Mouse (Mus musculus) urinary bladder, postnatal 10 days (tissue): ENCODE data around the gene Ces1b.

Source experiments
- DNase-seq: peaks from one replicate; pipeline ENCODE4 v3.0.0; 2022; ENCODE audit warnings: low spot score

Gene Ces1b

DNA sequence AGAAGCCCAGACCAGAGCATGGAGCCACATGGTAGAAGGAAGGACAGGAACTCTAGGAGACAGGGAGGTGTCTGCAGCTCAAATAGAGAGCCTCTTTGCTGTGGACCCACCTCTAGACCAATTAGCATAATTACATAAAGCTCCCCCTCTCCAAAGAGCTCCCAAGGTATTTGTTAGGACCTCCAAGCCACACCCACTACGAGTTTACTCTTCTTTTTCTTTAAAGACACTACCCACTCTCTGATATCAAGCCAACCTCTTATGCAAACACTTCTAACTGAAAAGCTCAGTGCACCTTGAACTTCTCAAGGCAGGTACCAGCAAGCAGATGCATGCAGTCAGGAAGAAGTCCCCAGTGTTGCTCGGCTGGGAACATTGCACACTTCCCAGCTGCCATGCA, at the start of gene Ces1b:
TSS of gene Ces1b (minus strand) at position 131 of the 400 bp plus-strand sequence.
- DNase-seq, result no peak

GRCm38 (mm10) chr8:93126476-93126875, 46.7 kb upstream of the Ces1b start:
- no peak for DNase-seq

GRCm38 (mm10) chr8:93122005-93122404, 42.2 kb upstream of the Ces1b start:
- no peak for DNase-seq

DNA sequence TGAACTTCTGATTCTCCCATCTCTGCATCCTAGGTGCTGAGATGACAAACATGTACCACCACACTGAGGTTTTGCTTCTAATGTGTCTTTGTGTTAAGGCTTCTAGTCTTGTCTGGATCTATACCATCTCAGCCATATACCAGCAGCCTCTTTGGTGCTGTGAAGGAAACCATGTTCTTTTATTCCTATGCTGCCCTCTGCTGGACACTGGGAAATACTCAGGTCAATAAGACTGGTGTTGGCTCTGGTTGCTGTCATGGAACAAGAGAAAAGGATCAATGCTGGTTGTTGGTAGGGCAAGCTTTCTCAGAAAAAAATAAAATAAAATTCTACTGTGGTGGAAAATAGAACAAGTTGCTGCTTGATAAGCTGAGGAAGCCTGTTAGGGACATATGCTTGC, 15.6 kb upstream of the Ces1b start:
- no peak for DNase-seq

DNA sequence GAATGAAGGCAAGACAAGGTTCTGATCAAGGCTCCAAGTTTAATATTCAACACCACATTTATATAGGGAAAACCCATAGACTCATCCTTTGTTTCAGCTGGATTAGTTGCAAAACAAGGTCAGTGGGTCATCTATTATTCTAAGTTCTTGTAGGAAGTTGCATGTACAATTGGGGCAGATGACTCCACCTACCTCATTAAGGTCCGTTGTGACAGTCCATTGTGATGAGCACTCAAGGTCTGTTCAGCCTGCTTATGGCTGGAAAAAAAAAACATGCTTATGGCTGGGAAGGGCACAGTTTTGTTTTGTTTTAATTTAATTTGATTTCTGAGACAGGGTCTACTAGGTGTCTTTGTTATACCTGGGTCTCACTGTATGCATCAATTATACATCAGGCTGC, 11.5 kb upstream of the Ces1b start:
- no peak for DNase-seq

DNA sequence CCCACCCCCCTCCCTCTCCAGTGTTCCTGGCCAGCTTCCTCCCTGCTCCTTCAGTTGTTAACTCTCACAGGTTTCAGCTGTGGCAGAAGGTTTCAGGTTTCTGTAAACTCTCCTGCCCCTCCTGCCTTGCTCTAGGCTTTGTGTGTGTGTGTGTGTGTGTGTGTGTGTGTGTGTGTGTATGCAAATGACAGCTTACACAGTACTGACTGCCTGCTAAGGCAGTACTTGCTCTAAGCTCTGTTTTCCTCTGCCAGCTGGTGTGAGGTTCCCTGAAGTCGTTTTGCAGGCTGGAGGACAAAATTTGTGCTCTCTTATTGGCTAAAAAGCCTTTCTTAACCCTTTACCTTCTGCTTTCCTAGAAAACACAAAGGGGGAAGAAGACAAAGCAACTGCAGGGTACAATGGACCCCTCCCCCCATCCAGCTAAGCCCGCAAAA, 8.9 kb upstream of the Ces1b start:
- DNase-seq, result no peak

DNA sequence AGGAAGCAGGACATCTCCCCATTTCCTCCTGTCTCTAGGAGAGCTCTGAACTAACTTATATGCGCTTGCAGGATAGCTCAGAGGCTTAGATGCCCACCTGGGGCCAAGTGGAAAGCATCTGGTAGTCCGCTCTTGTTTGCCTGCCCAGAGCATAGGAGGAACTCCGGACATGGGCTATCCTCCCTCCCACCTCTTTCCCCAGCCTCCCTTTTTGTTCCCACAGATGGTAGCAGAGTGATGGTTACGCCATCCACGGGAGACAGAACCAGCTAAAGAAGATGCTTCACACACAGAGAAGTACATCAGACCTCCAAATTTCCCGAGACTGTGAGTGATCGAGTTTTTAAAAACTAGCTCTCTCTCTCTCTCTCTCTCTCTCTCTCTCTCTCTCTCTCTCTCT, 8.4 kb upstream of the Ces1b start:
- DNase-seq, result no peak

- no peak for DNase-seq
These were observed 4.6 kb downstream of the Ces1b start for GRCm38 (mm10) chr8:93075251-93075650.

- DNase-seq, result no peak
These were observed 16.2 kb downstream of the Ces1b start for GRCm38 (mm10) chr8:93063416-93064117.

DNA sequence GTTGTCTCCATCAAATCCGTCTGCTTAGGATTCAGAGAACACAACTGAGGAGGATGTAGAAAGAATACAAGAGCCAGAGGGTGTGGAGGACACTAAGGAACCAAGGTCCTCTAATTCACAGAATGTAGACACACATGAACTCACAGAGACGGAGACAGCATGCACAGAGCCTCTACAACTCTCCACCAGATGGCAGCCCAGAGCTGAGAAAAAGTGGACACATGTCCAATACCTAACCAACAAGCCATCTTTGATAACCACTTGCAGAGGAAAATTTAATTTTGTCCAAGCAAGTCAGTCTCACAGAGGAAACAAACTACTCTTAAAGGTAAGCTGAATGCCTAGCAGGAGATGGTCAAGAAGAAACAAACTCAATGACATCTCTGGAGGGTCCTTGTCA, 20.6 kb downstream of the Ces1b start:
- DNase-seq, result peak; percentile 18

DNA sequence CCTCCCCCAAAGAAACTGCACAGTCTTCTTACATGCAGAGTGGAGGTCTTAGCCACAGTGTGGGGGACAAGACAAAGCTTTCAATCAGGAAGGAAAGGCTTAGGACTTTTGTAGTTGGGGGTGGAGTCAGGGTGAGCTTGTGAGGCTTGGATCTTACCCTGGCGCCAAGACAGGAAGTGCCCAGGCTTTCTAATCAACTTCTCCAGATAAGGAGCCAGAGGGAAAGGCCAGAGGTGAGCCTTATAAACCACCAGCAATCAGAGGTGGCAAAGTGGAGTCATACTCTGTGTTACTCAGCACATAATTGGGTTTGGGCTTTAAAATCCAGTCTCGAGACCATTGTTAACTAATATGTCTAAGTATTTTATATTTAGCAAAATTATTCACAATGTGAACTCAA, 24.6 kb downstream of the Ces1b start:
- DNase-seq, result no peak

DNA sequence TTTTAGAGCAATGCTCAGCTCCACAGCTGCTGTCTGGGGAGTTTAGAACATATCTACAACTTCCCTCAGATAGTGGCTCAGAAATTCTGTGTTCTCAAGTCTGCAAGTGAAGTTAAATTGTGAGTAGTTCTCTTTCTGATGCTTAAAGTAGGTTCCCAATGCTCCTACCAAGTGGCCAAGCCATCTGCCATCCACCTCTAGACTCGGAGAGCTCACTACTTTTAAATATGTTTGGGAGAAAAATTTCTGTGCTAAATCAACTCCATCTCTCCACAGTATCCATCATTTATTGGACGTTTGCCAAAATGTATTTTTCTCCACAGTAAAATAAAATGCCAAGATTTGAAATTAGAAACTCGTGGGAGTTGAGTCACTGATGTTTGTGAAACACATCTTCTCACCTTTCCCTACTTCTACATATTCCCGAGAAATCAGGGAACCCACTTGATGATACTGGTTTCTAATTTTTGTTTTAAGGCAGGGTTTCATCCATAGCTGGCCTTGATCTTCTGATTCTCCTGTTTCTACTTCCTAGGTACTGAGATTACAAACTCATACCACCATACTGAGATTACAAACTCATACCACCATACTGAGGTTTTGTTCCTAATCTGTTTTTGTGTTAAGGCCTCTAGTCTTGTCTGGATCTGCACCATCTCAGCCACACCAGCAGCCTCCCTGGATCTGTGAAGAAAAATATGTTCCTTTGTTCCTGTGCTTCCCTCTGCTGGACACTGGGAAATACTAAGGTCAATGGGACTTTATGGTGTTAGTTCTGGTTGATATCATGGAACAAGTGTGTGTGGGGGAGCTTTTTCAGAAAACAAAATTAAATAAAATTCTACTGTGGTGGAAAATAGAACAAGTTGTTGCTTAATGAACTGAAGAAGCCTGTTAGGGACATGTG, 31.1 kb downstream of the Ces1b start:
- no peak for DNase-seq

DNA sequence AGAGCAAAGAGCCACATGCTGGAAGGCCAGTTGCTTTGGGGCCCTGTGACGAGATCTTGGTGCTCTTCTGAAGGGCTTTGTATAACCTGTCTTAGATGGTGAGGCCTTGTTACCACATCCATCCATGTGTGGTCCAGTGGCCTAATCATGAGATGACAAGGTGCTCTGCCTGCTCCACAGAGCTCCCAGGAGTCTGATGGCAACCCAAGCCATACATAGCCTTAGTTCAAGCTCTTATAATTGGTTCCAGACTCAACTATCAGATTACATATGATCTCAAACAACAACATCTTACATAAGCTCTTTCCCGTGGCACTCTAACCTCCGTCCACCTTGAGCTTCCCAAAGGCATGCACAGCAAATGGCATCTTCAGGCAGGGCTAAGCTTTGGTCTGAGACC, 31.7 kb downstream of the Ces1b start, which contains the start of gene Ces1a:
TSS of gene Ces1a (minus strand) at position 101 of the 400 bp plus-strand sequence.
- DNase-seq, result no peak

DNA sequence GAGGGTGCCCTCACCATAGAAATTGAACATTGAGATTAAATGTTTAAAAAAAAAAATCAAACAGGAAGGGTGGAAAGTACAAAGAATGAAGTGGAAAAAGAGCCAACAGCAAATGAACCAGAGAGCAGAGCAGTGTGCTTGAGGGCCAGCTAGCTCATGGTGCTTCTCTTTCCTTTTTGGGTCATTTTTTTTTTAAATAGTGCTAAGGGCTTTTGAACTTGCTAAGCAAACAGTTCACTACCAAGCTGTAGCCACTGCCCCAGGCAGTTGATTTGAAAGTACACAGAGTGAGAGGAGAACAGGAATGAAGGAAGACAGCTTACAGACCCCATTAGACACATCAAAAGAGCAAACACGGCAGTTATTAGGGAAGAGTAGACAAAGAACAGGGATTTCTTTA, 36.7 kb downstream of the Ces1b start:
- no peak for DNase-seq

GRCm38 (mm10) chr8:93040776-93041567, 38.8 kb downstream of the Ces1b start:
- no peak for DNase-seq

DNA sequence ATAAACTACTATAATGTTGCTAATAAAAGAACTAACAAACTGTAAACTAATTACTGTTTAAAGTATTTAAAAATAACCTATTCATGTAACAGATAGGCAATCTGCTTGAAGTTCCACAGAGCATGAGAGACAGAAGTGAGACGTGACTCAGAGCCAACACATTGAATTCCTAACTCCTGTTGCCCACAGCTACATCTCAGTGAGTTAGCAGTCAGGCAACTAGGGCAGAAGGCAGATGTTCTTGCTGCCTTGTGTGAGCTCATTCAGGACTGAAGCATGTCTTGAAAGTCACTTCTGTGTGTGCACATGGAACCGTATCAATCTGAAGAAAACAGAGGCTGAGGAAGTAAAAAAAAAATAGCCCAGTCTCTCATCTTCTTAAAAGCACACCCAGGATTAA, 39.6 kb downstream of the Ces1b start:
- DNase-seq, result no peak

GRCm38 (mm10) chr8:93038831-93039230, 41.0 kb downstream of the Ces1b start:
- no peak for DNase-seq

GRCm38 (mm10) chr8:93030664-93031063, 49.2 kb downstream of the Ces1b start:
- no peak for DNase-seq

DNA sequence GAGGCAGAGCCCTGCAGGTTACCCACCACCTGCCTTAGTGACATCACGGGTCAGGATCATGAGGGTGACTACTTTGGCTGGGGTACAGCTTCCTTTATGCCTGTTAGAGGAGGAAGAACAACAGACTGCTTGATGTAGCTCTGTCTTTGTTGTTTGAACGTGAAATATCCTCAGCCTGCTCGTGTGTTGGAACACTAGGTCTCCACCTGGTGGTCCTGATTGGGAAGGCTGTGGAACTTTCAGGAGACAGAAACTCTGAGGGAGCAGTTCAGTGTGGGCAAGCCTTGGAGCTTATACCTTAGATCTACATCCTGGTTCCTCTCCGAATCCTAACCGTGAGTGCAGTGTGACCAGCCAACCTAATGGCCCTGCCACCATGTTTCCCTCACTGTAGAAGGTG, 58.1 kb downstream of the Ces1b start:
- no peak for DNase-seq

DNA sequence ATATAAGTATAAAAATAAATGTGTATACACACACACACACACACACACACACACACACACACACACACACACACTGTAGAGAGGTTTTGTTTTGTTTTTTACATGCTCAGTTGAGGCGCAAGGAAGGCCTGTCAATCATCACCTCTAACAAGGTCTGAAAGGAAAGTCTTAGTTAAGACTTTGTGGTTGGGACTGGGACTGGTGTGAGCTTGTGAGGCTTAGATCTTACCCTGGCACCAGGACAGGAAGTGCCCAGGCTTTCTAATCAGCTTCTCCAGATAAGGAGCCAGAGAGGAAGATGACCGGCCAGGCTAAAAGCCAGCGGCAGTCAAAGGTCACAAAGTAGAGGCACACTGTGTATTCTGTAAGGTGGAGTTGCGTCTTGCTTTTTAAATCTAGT, 65.5 kb downstream of the Ces1b start:
- no peak for DNase-seq

GRCm38 (mm10) chr8:93012226-93012625, 67.6 kb downstream of the Ces1b start:
- no peak for DNase-seq

DNA sequence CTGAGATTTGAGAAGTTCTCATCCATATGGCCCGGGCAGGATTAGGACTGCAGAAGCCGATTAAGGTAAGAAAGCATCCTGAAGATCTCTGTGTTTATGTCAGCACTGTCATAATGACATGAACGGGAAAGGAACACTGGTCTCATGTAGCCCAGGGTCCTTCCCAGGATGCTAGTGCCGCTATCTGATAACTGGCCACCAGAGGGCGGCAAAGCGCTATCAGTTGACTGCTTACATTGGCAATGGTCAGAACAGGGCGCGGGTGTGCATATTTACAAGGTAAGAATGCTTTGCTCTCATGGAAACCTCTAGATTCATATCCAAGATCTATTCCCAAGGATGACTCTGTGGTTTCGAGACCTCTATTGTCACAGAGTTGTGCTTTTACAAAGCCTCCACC, 68.4 kb downstream of the Ces1b start:
- DNase-seq, result peak; percentile 35
